Mouse (Mus musculus) heart, embryonic 13.5 days (tissue): ENCODE results near the gene Hsph1. TPM values are rescaled to one million over a fixed set of nuclear protein-coding genes. Genes with fewer than 3 reads are reported as not detected.
A peak's percentile ranks its signal among the peaks of the same experiment; 100 is the strongest.

Experiments
- ATAC-seq: fragments of 200-750 bp; cut with Nextera tagmentation; 2 replicates; pipeline ENCODE4 v1.8.0; 2017; ENCODE audit warnings: moderate TSS enrichment; ENCODE audit not compliant: insufficient number of reproducible peaks, low FRiP score, low TSS enrichment; ENCODE audit errors: extremely low read depth
- H3K27ac ChIP-seq: fragments of 300-500 bp; sonication (generic); replicated peaks from 2 replicates; pipeline ENCODE4 v1.5.1; 2015; ENCODE audit warnings: moderate library complexity, mild to moderate bottlenecking, inconsistent platforms
- H3K27me3 ChIP-seq: fragments of 300-500 bp; sonication (generic); replicated peaks from 2 replicates; pipeline ENCODE4 v1.6.1; 2015; ENCODE audit warnings: mild to moderate bottlenecking, inconsistent platforms
- H3K36me3 ChIP-seq: fragments of 300-500 bp; sonication (generic); 2 replicates; pipeline ENCODE4 v1.6.1; 2015; ENCODE audit warnings: mild to moderate bottlenecking, inconsistent platforms
- H3K4me1 ChIP-seq: fragments of 300-500 bp; sonication (generic); 2 replicates; pipeline ENCODE4 v1.6.1; 2015; ENCODE audit warnings: inconsistent platforms
- H3K4me2 ChIP-seq: fragments of 300-500 bp; sonication (generic); 2 replicates; pipeline ENCODE4 v1.6.1; 2015; ENCODE audit warnings: inconsistent platforms, mild to moderate bottlenecking, moderate library complexity
- H3K4me3 ChIP-seq: fragments of 300-500 bp; sonication (generic); 2 replicates; pipeline ENCODE4 v1.5.1; 2015; ENCODE audit warnings: moderate library complexity, mild to moderate bottlenecking, inconsistent platforms
- H3K9ac ChIP-seq: fragments of 300-500 bp; sonication (generic); 2 replicates; pipeline ENCODE4 v1.6.1; 2015; ENCODE audit warnings: inconsistent platforms, mild to moderate bottlenecking, moderate library complexity
- H3K9me3 ChIP-seq: fragments of 300-500 bp; sonication (generic); 2 replicates; pipeline ENCODE4 v1.6.1; 2016; ENCODE audit warnings: inconsistent platforms
- WGBS: fragments of 180-500 bp; shearing (Covaris S2); methylation state at CpG from one replicate; pipeline ENCODE4 v1.1.7; 2015; ENCODE audit warnings: mixed read lengths; 5-methylcytosine and 5-hydroxymethylcytosine counted together
- polyA plus RNA-seq: library from polyadenylated mRNA; unstranded; fragments of >200 nt; fragmentation: Nextera tagmentation; extraction: Ambion mirVana; gene quantifications from 2 replicates; pipeline ENCODE4 v1.2.1, GENCODE M21; 2015

Gene Hsph1
- polyA plus RNA-seq, 1 experiment from 2014 or later, result 30.1 TPM

GRCm38 (mm10) chr5:149585910-149586309 lies 50.3 kb downstream of the Hsph1 start:
- WGBS, result 58% methylated on average over 10 of the region's 10 CpGs
- H3K27me3 ChIP-seq, result peaks cover 5% of the 10 kb centered on the region; the same call in 1 of the 2 replicates
- no peaks in the 10 kb centered on the region for H3K36me3 ChIP-seq
- H3K4me3 ChIP-seq, result no peak overlapping the region
- H3K4me2 ChIP-seq, result no peak overlapping the region
- H3K9ac ChIP-seq, result no peak overlapping the region
- no peak overlapping the region for H3K27ac ChIP-seq
- no peak for ATAC-seq
- peaks cover 29% of the 10 kb centered on the region for H3K4me1 ChIP-seq
- H3K9me3 ChIP-seq, result no peaks in the 10 kb centered on the region

GRCm38 (mm10) chr5:149585231-149585630 lies 50.9 kb downstream of the Hsph1 start:
- Histone ChIP-seq H3K4me2 (no peak overlapping the region), H3K9ac (no peak overlapping the region), H3K36me3 (no peaks in the 10 kb centered on the region), H3K27ac (no peak overlapping the region), H3K4me1 (peaks cover 29% of the 10 kb centered on the region), H3K27me3 (peaks cover 5% of the 10 kb centered on the region; the same call in 1 of the 2 replicates), H3K9me3 (no peaks in the 10 kb centered on the region), H3K4me3 (no peak overlapping the region)
- ATAC-seq, result no peak
- 65% methylated on average over 1 of the region's 1 CpGs for WGBS

- Histone ChIP-seq H3K4me3 (no peak overlapping the region), H3K4me2 (no peak overlapping the region)
- ATAC-seq, result no peak
Observed at GRCm38 (mm10) chr5:149584154-149584655, 52.0 kb downstream of the Hsph1 start.

GRCm38 (mm10) chr5:149583507-149583906 lies 52.7 kb downstream of the Hsph1 start:
- Histone ChIP-seq H3K27me3 (peaks cover 5% of the 10 kb centered on the region; the same call in 1 of the 2 replicates), H3K36me3 (no peaks in the 10 kb centered on the region), H3K9me3 (no peaks in the 10 kb centered on the region), H3K4me3 (no peak overlapping the region), H3K9ac (no peak overlapping the region), H3K4me2 (no peak overlapping the region), H3K27ac (no peak overlapping the region), H3K4me1 (peaks cover 20% of the 10 kb centered on the region)
- 34% methylated on average over 8 of the region's 8 CpGs for WGBS
- no peak for ATAC-seq

More at GRCm38 (mm10) chr5:149584154-149584655, 52.0 kb downstream of the Hsph1 start:
- WGBS, result 56% methylated on average over 8 of the region's 8 CpGs
- Histone ChIP-seq H3K36me3 (no peaks in the 10 kb centered on the region), H3K4me1 (peaks cover 27% of the 10 kb centered on the region), H3K9ac (no peak overlapping the region), H3K27me3 (peaks cover 5% of the 10 kb centered on the region; the same call in 1 of the 2 replicates), H3K27ac (no peak overlapping the region), H3K9me3 (no peaks in the 10 kb centered on the region)

GRCm38 (mm10) chr5:149582642-149583262 lies 53.4 kb downstream of the Hsph1 start:
- Histone ChIP-seq H3K4me1 (peaks cover 13% of the 10 kb centered on the region), H3K4me3 (no peak overlapping the region), H3K27me3 (peaks cover 8% of the 10 kb centered on the region; the same call in 1 of the 2 replicates), H3K9ac (no peak overlapping the region), H3K4me2 (no peak overlapping the region), H3K36me3 (no peaks in the 10 kb centered on the region), H3K27ac (no peak overlapping the region), H3K9me3 (no peaks in the 10 kb centered on the region)
- ATAC-seq, result no peak
- WGBS, result 44% methylated on average over 5 of the region's 5 CpGs

GRCm38 (mm10) chr5:149577449-149577848 lies 58.7 kb downstream of the Hsph1 start:
- Histone ChIP-seq H3K4me1 (peaks cover 8% of the 10 kb centered on the region; the same call in 1 of the 2 replicates), H3K9ac (peak overlapping the region; percentile 26; the same call in 1 of the 2 replicates), H3K4me3 (no peak overlapping the region), H3K9me3 (no peaks in the 10 kb centered on the region), H3K27me3 (0 out of 2 replicates have a peak, but pooled peaks cover 3% of the 10 kb centered on the region), H3K27ac (no peak overlapping the region), H3K36me3 (no peaks in the 10 kb centered on the region), H3K4me2 (no peak overlapping the region)
- ATAC-seq, result no peak
- 31% methylated on average over 10 of the region's 10 CpGs for WGBS

GRCm38 (mm10) chr5:149576977-149577376 lies 59.2 kb downstream of the Hsph1 start:
- H3K4me2 ChIP-seq, result no peak overlapping the region
- H3K4me1 ChIP-seq, result peaks cover 8% of the 10 kb centered on the region; the same call in 1 of the 2 replicates
- no peak overlapping the region for H3K27ac ChIP-seq
- H3K4me3 ChIP-seq, result no peak overlapping the region
- no peaks in the 10 kb centered on the region for H3K9me3 ChIP-seq
- no peak for ATAC-seq
- H3K27me3 ChIP-seq, result 0 out of 2 replicates have a peak, but pooled peaks cover 3% of the 10 kb centered on the region
- WGBS, result 43% methylated on average over 10 of the region's 10 CpGs
- H3K9ac ChIP-seq, result peak overlapping the region; percentile 26; the same call in 1 of the 2 replicates
- no peaks in the 10 kb centered on the region for H3K36me3 ChIP-seq

- Histone ChIP-seq H3K36me3 (no peaks in the 10 kb centered on the region), H3K27ac (no peak overlapping the region), H3K4me1 (peaks cover 18% of the 10 kb centered on the region; the same call in 1 of the 2 replicates), H3K4me3 (no peak overlapping the region), H3K27me3 (no peaks in the 10 kb centered on the region), H3K4me2 (no peak overlapping the region), H3K9me3 (no peaks in the 10 kb centered on the region), H3K9ac (no peak overlapping the region)
- no peak for ATAC-seq
- 68% methylated on average over 13 of the region's 13 CpGs for WGBS
Observed at GRCm38 (mm10) chr5:149568993-149569392, 67.2 kb downstream of the Hsph1 start.

- H3K4me1 ChIP-seq, result peaks cover 18% of the 10 kb centered on the region; the same call in 1 of the 2 replicates
- WGBS, result 73% methylated on average over 5 of the region's 5 CpGs
- no peaks in the 10 kb centered on the region for H3K27me3 ChIP-seq
- H3K9me3 ChIP-seq, result no peaks in the 10 kb centered on the region
- no peak overlapping the region for H3K9ac ChIP-seq
- H3K4me3 ChIP-seq, result no peak overlapping the region
- H3K4me2 ChIP-seq, result no peak overlapping the region
- H3K36me3 ChIP-seq, result no peaks in the 10 kb centered on the region
- ATAC-seq, result no peak
- no peak overlapping the region for H3K27ac ChIP-seq
Observed at GRCm38 (mm10) chr5:149566957-149567356, 69.2 kb downstream of the Hsph1 start.

GRCm38 (mm10) chr5:149566026-149566425 lies 70.2 kb downstream of the Hsph1 start:
- no peak for ATAC-seq
- H3K36me3 ChIP-seq, result no peaks in the 10 kb centered on the region

More at GRCm38 (mm10) chr5:149566026-149566425, 70.2 kb downstream of the Hsph1 start:
- 56% methylated on average over 11 of the region's 11 CpGs for WGBS
- no peak overlapping the region for H3K9ac ChIP-seq
- H3K4me2 ChIP-seq, result no peak overlapping the region
- H3K4me3 ChIP-seq, result no peak overlapping the region
- peaks cover 3% of the 10 kb centered on the region; the same call in 1 of the 2 replicates for H3K27me3 ChIP-seq
- H3K27ac ChIP-seq, result no peak overlapping the region
- no peaks in the 10 kb centered on the region for H3K9me3 ChIP-seq
- peaks cover 18% of the 10 kb centered on the region; the same call in 1 of the 2 replicates for H3K4me1 ChIP-seq
